Mouse (Mus musculus) thymus, adult 2 months (tissue): ENCODE measurements around the gene Ptpru. TPM values are rescaled to one million over a fixed set of nuclear protein-coding genes. Genes with fewer than 3 reads are reported as not detected.

Experiments used
- DNase-seq: peaks from one replicate; pipeline ENCODE4 v3.0.0; 2021
- H3K27ac ChIP-seq: fragments of 200-500 bp; 2 replicates; pipeline ENCODE4 v1.5.1; 2012; ENCODE audit warnings: low read length, control low read depth; ENCODE audit not compliant: control insufficient read depth, insufficient read depth
- H3K27me3 ChIP-seq: fragments of 200-500 bp; 2 replicates; pipeline ENCODE4 v1.6.1; 2012; ENCODE audit warnings: mild to moderate bottlenecking, low read length, moderate library complexity, mixed read lengths; ENCODE audit not compliant: control insufficient read depth, insufficient read depth
- H3K36me3 ChIP-seq: fragments of 200-500 bp; 2 replicates; pipeline ENCODE4 v1.6.1; 2012; ENCODE audit warnings: mild to moderate bottlenecking, low read length, moderate library complexity; ENCODE audit not compliant: control insufficient read depth, insufficient read depth
- H3K4me1 ChIP-seq: fragments of 200-500 bp; replicated peaks from 2 replicates; pipeline ENCODE4 v1.6.1; 2012; ENCODE audit warnings: low read length; ENCODE audit not compliant: control insufficient read depth, insufficient read depth
- H3K4me3 ChIP-seq: fragments of 200-500 bp; 2 replicates; pipeline ENCODE4 v1.5.1; 2012; ENCODE audit warnings: mild to moderate bottlenecking, low read length, control low read depth, moderate library complexity; ENCODE audit not compliant: control insufficient read depth, insufficient read depth
- CTCF ChIP-seq: fragments of 200-500 bp; IDR thresholded peaks from 2 replicates; pipeline ENCODE4 v1.5.1; 2012; ENCODE audit warnings: mild to moderate bottlenecking, control low read depth, low read length, moderate library complexity, borderline replicate concordance; ENCODE audit not compliant: control insufficient read depth, poor library complexity, insufficient read depth; ENCODE audit errors: extremely low read depth
- POLR2A ChIP-seq: fragments of 200-500 bp; IDR thresholded peaks from 2 replicates; pipeline ENCODE4 v1.6.1; 2012; ENCODE audit warnings: mild to moderate bottlenecking, low read length, control low read depth, moderate library complexity; ENCODE audit not compliant: control insufficient read depth, poor library complexity, insufficient read depth; ENCODE audit errors: extremely low read depth
- WGBS: fragments of 180-500 bp; shearing (Covaris S2); methylation state at CpG from one replicate; pipeline ENCODE4 v1.1.7; 2018; 5-methylcytosine and 5-hydroxymethylcytosine counted together
- polyA plus RNA-seq: library from polyadenylated mRNA; depleted of rRNA; stranded (reverse); fragments of >200 nt; gene quantifications from 2 replicates; pipeline ENCODE4 v1.2.3, GENCODE M21; 2012; rRNA removed

Ptpru gene
- polyA plus RNA-seq, 1 experiment, result 1.6 TPM

DNA sequence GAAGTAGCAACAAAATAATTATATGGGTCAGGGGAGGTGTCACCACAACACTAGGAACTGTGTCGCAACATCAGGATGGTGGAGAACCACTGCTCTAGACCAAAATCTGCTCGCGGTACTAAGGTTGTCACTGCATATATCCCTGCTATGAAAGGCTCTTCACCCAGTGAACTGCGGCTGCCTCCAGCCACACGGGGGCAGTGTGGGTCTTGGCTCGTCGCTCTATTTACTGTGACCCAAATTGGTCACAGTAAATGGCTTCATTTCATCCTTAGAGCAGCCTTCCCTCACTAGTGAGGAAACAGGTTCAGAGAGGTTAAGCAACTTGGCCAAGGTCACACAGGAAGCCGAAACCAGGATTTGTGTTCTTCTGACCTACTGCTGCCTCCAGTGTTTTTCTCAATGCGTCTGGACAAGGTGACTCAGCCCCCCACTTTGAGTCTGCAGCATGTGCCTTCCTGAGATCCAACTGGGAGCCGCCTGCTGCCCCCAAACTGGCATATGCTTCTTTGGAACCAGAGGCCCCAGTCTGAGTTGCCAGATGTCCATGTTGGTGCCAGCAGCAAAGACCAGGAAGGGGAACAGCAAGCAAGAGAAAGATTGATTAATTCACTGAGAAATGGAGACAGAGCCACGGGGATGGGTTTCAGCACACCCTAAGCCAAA is 114.5 kb downstream of the Ptpru start:
- no peaks in the 10 kb centered on the region for H3K27me3 ChIP-seq
- no peak overlapping the region for H3K27ac ChIP-seq
- peak; percentile 38 for DNase-seq
- TF ChIP-seq CTCF (peak; percentile 71; the same call in 1 of the 2 replicates), POLR2A (no peak)
- WGBS, result 50% methylated on average over 11 of the region's 11 CpGs
- H3K4me1 ChIP-seq, result no peaks in the 10 kb centered on the region
- no peaks in the 10 kb centered on the region for H3K36me3 ChIP-seq
- no peak overlapping the region for H3K4me3 ChIP-seq

DNA sequence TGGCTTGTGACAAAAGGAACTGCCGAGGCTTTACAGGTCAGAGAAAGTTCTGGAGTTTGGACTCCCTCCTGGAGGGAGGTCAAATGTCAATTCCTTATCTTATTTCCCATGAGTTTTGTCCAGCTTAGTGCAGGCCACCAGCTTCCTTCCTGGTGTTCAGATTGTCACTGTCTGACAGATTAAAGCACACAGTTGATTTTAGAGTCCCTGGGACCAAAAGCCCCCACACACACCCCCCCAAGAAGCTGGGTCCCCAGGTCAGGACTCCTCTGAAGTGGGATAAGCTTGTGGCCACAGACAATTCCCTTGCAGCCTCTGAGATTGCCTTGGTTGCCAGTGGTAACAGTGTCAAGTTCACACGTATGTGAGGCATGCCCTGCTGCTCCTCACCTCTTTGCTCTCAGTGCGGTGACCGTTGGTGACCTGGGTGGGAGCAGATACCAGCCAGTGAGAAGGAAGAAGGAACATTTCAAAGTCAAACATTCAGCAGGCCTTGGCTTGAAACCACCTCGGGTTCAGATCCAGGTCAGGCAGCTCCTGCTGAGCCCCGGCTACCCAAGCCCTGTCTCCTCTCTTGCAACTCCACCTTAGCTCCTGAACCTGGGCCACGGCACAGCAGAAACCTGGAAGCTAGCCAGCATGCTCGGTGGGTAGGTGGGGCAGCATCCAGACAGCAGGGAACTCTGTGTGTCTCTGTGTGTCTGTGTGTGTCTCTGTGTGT is 115.8 kb downstream of the Ptpru start:
- Histone ChIP-seq H3K4me1 (no peaks in the 10 kb centered on the region), H3K27me3 (no peaks in the 10 kb centered on the region), H3K36me3 (no peaks in the 10 kb centered on the region), H3K27ac (no peak overlapping the region), H3K4me3 (no peak overlapping the region)
- no peak for TF ChIP-seq CTCF
- WGBS, result 66% methylated on average over 8 of the region's 8 CpGs
- DNase-seq, result no peak

DNA sequence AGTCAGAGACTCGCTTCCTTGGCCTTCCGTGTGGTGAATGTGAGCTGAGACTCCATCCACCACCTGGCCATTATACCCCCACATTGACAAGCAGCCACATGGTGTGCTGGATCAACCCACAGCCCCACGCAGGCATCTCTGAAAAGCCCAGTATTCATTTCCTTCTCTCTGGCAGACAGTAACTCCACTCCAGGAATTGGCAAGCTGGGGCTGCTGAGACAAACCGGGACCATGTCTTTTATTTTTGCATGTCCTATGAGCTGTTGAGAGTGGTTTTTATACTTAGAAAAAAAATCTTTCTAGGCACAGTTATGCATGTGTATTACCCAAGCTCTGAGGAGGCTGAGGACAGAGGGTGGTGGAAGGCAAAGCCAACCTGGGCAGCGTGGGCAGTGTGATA is 118.9 kb downstream of the Ptpru start:
- 78% methylated on average over 5 of the region's 5 CpGs for WGBS
- no peak overlapping the region for H3K4me3 ChIP-seq
- H3K27me3 ChIP-seq, result no peaks in the 10 kb centered on the region
- no peak overlapping the region for H3K27ac ChIP-seq
- no peak for TF ChIP-seq CTCF
- no peak for TF ChIP-seq POLR2A
- DNase-seq, result no peak
- no peaks in the 10 kb centered on the region for H3K4me1 ChIP-seq
- no peaks in the 10 kb centered on the region for H3K36me3 ChIP-seq

Other genes with a start within 250 kb of the Ptpru start
- 26.4 and 29.9 TPM in 2 replicates for gene Mecr, start 5.2 kb upstream of the Ptpru start, polyA plus RNA-seq
- 76.8 and 90.4 TPM in 2 replicates for gene Srsf4, start 35.3 kb upstream of the Ptpru start, polyA plus RNA-seq
- 4.9 and 6.0 TPM in 2 replicates for gene Tmem200b, start 83.5 kb upstream of the Ptpru start, polyA plus RNA-seq
- gene Gm10300, start 236.4 kb upstream of the Ptpru start, polyA plus RNA-seq, result 0.07 and 0.10 TPM in 2 replicates
- 103 and 119 TPM in 2 replicates for gene Epb41, start 237.0 kb upstream of the Ptpru start, polyA plus RNA-seq